Mouse (Mus musculus): ENCODE results near the gene Lcp1. TPM values are rescaled to one million over a fixed set of nuclear protein-coding genes. Genes with fewer than 3 reads are reported as not detected.
"Not testable (repeated sequence)": the region's sequence is repeated elsewhere in the genome, so short reads cannot be mapped to it uniquely, and the experiment has no call there.

Lcp1 gene
- 8.3 and 18.9 TPM in 2 replicates for polyA plus RNA-seq (2014; fragmentation: Nextera tagmentation; extraction: Ambion mirVana)

DNA sequence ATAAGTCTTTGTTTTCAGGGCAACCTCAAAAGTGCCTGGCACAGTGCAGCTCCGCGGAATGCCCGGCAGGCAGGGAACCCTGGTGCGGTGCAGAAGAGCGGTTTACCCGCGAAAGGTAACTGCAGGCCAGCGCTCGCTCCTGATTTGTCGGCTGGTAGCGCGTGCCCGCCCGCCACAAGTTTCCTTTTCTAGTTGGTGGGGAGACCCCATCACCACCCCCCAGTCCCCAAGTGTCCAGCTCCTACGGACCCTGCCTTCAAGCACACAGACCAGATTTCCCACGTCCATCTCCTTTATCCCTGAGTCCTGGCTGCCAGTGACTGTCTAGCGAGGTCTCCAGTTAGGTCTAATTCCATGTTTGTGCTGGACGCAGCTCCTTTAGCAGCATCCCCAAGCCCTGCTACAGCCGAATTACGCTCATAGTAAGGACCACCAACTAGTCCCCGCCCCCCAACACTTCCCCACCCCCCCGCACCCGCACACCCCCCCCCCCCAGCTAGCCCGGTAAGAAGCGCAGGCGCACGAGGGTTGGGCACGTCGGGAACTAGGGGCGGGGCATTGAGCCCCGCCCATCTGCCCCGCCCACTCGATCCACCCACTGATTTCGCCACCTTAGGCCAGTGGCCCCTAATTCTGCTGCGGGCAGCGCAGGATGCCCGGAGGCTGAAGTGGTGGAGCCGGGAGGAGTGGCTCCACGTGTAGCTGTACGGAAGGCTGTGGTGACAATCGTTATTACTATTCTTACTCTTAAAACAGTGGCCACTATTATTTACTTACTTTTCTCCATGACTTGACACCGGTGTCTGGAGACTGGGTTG, at the start of gene Lcp1, which contains the start of gene Lrrc63:
Lcp1 (plus strand) TSS at position 601 of the 818 bp plus-strand sequence.
Lrrc63 (minus strand) TSS at position 381 of the 818 bp plus-strand sequence.
- ATAC-seq (ENCODE audit: low read depth): peak; percentile 92
- no peaks in the 10 kb centered on the region for H3K9me3 ChIP-seq (ENCODE audit: control insufficient read depth, low read length)
- H3K4me2 ChIP-seq (ENCODE audit: low read depth, low read length): peak within 1 kb of the TSS; percentile 78
- peak within 1 kb of the TSS; percentile 50 for H3K9ac ChIP-seq (replicated peaks; ENCODE audit: low read depth, low read length)
- peaks cover 2% of the 10 kb centered on the region; the same call in 1 of the 2 replicates for H3K27me3 ChIP-seq (ENCODE audit: control insufficient read depth, insufficient read depth, low read length)
- no peak within 1 kb of the TSS for H3K27ac ChIP-seq (ENCODE audit: low read depth, low read length)
- peak within 1 kb of the TSS; percentile 53 for H3K4me3 ChIP-seq (ENCODE audit: low read depth, low read length)
- WGBS: under 1% methylated on average over 41 of the region's 42 CpGs
- no peaks in the 10 kb centered on the region for H3K36me3 ChIP-seq (ENCODE audit: control insufficient read depth, insufficient read depth, low read length)
- H3K4me1 ChIP-seq (ENCODE audit: control insufficient read depth, insufficient read depth, low read length): 0 out of 2 replicates have a peak, but pooled peaks cover 3% of the 10 kb centered on the region

DNA sequence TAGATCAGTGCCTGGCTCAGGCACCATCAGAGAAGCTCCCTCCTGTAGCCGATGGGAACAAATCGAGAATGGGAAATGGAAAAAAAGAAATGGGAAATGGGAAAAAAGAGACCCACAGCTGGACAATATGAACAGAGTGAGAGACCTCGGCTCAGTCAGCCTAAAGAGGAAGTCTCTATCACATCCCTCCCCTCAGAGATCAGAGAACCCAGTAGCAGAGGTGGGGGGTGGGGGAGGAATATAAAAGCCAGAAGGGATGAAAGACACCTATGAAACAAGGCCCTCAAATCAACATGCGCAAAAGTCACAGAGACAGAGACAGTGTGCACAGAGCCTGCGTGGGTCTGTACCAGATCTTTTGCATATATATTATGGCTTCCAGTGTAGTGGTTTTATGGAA, 27.9 kb upstream of the Lcp1 start:
- Histone ChIP-seq H3K9ac (replicated peaks; ENCODE audit: low read depth, low read length) (no peak overlapping the region), H3K4me2 (ENCODE audit: low read depth, low read length) (no peak overlapping the region), H3K4me1 (ENCODE audit: control insufficient read depth, insufficient read depth, low read length) (no peaks in the 10 kb centered on the region), H3K27ac (ENCODE audit: low read depth, low read length) (no peak overlapping the region), H3K4me3 (ENCODE audit: low read depth, low read length) (no peak overlapping the region), H3K27me3 (ENCODE audit: control insufficient read depth, insufficient read depth, low read length) (no peaks in the 10 kb centered on the region), H3K36me3 (ENCODE audit: control insufficient read depth, insufficient read depth, low read length) (no peaks in the 10 kb centered on the region), H3K9me3 (ENCODE audit: control insufficient read depth, low read length) (no peaks in the 10 kb centered on the region)
- no peak for ATAC-seq (ENCODE audit: low read depth)
- WGBS: 92% methylated on average over 5 of the region's 5 CpGs

DNA sequence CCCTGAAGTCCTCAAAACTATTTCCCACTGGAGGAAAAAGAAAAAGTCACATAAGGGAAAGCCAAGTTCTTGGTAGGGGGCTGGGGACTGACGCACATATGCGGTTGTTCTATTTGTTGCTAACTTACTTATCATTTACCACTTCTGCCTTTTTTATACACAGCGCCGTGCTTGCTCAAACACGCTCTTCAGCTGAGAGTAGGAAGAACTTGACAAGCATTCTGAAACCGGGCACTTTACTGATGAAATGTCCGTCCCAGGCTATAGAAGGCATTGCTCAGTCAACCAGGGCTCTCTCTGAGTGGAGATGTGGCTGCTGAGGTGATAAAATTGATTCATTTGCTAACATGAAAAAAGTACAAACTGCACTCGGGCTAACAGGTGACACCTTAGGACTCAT, 9.2 kb upstream of the Lcp1 start:
- 84% methylated on average over 8 of the region's 8 CpGs for WGBS
- no peak overlapping the region for H3K27ac ChIP-seq (ENCODE audit: low read depth, low read length)
- H3K27me3 ChIP-seq (ENCODE audit: control insufficient read depth, insufficient read depth, low read length): no peaks in the 10 kb centered on the region
- no peak overlapping the region for H3K9ac ChIP-seq (replicated peaks; ENCODE audit: low read depth, low read length)
- ATAC-seq (ENCODE audit: low read depth): no peak
- no peak overlapping the region for H3K4me3 ChIP-seq (ENCODE audit: low read depth, low read length)
- no peaks in the 10 kb centered on the region for H3K36me3 ChIP-seq (ENCODE audit: control insufficient read depth, insufficient read depth, low read length)
- H3K4me2 ChIP-seq (ENCODE audit: low read depth, low read length): no peak overlapping the region
- no peaks in the 10 kb centered on the region for H3K4me1 ChIP-seq (ENCODE audit: control insufficient read depth, insufficient read depth, low read length)
- H3K9me3 ChIP-seq (ENCODE audit: control insufficient read depth, low read length): no peaks in the 10 kb centered on the region

DNA sequence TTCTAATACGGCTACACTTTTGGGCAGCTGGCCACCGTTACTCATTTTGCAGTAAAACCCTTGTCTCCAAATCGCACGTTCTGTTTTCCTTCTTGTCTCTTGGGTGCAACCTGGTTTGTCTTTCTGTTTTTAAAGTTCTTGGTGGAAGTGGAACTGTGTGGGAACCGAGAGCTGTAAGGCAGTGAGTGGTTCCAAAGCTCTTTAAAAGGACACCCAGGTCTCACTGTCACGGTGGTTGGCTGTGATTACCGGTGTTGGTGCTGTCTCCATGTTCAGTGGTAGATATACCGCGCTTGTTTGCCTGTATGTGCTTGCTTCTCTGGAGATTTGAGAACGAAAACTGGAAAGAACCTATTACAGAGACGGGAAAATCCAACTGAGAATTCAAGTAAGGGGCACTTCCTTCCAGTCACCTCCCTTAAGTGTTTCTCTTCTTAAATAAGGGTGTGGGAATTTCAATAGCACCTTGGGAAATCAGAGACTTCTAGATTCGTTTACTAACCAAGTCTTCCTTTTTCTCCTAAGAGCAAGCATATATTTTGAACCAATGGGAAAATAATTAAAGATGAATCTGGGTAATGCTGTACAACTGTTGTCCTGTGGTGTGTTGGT, 529 bp downstream of the Lcp1 start:
- peak overlapping the region; percentile 78 for H3K4me2 ChIP-seq (ENCODE audit: low read depth, low read length)
- H3K9me3 ChIP-seq (ENCODE audit: control insufficient read depth, low read length): no peaks in the 10 kb centered on the region
- no peaks in the 10 kb centered on the region for H3K36me3 ChIP-seq (ENCODE audit: control insufficient read depth, insufficient read depth, low read length)
- peaks cover 2% of the 10 kb centered on the region; the same call in 1 of the 2 replicates for H3K27me3 ChIP-seq (ENCODE audit: control insufficient read depth, insufficient read depth, low read length)
- no peak overlapping the region for H3K27ac ChIP-seq (ENCODE audit: low read depth, low read length)
- 0 out of 2 replicates have a peak, but pooled peaks cover 3% of the 10 kb centered on the region for H3K4me1 ChIP-seq (ENCODE audit: control insufficient read depth, insufficient read depth, low read length)
- H3K9ac ChIP-seq (replicated peaks; ENCODE audit: low read depth, low read length): no peak overlapping the region
- 0 out of 2 replicates have a peak, but pooled peaks have one; percentile 6 for ATAC-seq (ENCODE audit: low read depth)
- WGBS: 6% methylated on average over 12 of the region's 12 CpGs
- H3K4me3 ChIP-seq (ENCODE audit: low read depth, low read length): peak overlapping the region; percentile 53

DNA sequence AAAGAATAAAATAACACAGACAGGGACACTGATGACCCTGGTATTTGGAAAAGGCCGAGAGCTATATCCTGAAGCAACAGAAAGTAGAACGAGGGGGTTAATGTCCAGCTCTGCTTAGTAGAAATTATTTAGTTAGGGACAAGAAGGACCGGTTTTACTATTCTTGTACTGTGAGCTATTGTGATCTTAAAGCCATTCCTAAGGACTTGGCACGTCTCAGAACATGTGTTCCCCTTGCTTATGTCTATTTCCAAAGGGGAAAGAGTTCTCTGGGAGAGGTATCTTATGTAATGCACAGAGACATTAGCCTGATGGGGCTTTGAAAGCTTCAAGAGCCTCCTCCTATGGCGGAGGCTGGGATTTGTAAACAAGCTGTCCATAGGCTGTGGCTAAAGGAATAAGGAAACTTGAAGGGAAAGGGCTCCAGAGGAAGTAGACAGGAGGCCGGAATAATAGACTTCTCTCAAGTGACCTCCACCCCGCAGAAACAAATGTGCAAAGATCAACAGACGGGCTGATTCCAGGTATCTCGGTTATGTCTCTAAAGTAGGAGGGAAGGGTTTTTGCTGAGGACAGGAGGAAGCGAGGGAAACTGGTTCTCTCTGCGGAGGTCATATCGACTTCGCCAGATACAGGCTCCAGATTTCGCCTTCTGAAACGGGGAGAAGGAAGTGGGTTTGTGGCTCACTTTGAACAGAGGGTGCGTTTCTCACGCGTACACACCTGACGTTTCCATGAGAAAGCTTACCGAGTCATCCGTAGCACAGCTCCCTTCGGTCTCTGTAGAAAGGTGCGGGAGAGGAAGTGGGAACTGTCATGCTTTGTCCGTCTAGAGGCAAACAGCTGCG, 5.4 kb downstream of the Lcp1 start:
- Histone ChIP-seq H3K27ac (ENCODE audit: low read depth, low read length) (no peak overlapping the region), H3K4me3 (ENCODE audit: low read depth, low read length) (no peak overlapping the region), H3K4me2 (ENCODE audit: low read depth, low read length) (no peak overlapping the region), H3K4me1 (ENCODE audit: control insufficient read depth, insufficient read depth, low read length) (no peaks in the 10 kb centered on the region), H3K9ac (replicated peaks; ENCODE audit: low read depth, low read length) (no peak overlapping the region), H3K27me3 (ENCODE audit: control insufficient read depth, insufficient read depth, low read length) (peaks cover 2% of the 10 kb centered on the region; the same call in 1 of the 2 replicates), H3K36me3 (ENCODE audit: control insufficient read depth, insufficient read depth, low read length) (no peaks in the 10 kb centered on the region), H3K9me3 (ENCODE audit: control insufficient read depth, low read length) (no peaks in the 10 kb centered on the region)
- ATAC-seq (ENCODE audit: low read depth): no peak
- 82% methylated on average over 25 of the region's 25 CpGs for WGBS

DNA sequence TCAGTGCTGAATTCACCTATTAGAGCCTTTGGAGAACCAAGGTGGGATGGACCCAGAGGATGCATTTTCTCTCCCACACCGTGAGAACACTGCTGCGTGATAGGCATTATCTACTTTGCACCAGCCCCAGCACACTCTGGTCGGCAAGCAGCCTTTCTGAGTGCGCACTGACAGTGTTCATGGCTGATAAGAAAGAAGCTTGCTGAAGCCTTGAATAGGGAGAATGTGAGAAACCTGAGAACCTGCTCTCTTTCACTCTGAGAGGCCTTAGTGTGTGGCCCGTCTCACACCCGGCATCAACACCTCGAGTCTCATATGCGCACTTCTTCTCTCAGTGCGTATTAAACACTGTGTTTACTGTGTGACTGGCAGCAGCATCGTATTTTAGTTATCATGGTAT, 7.6 kb downstream of the Lcp1 start:
- Histone ChIP-seq H3K9ac (replicated peaks; ENCODE audit: low read depth, low read length) (no peak overlapping the region), H3K4me3 (ENCODE audit: low read depth, low read length) (no peak overlapping the region), H3K4me2 (ENCODE audit: low read depth, low read length) (no peak overlapping the region), H3K4me1 (ENCODE audit: control insufficient read depth, insufficient read depth, low read length) (no peaks in the 10 kb centered on the region), H3K27ac (ENCODE audit: low read depth, low read length) (no peak overlapping the region), H3K9me3 (ENCODE audit: control insufficient read depth, low read length) (no peaks in the 10 kb centered on the region), H3K27me3 (ENCODE audit: control insufficient read depth, insufficient read depth, low read length) (no peaks in the 10 kb centered on the region), H3K36me3 (ENCODE audit: control insufficient read depth, insufficient read depth, low read length) (no peaks in the 10 kb centered on the region)
- WGBS: 87% methylated on average over 10 of the region's 10 CpGs
- ATAC-seq (ENCODE audit: low read depth): no peak

DNA sequence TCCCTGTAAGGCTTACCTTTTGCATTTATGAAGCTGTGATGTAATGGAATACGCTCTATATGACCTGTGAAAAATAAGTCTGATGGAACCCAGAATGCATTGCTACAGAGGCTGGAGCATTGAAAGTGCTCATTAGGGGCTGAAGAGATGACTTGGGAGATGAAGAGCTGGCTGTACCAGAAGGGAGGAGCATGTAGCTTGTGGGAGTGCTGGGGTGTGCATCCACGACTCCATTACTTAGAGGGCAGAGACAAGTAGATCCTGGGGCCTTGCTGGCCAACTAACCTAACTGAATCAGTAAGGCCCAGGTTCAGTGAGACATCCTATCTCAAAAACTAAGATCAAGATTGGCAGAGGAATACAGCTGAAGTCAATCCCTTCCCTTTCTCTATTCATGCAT, 8.3 kb downstream of the Lcp1 start:
- H3K27ac ChIP-seq (ENCODE audit: low read depth, low read length): no peak overlapping the region
- H3K9me3 ChIP-seq (ENCODE audit: control insufficient read depth, low read length): no peaks in the 10 kb centered on the region
- ATAC-seq (ENCODE audit: low read depth): no peak
- no peak overlapping the region for H3K4me2 ChIP-seq (ENCODE audit: low read depth, low read length)
- H3K4me1 ChIP-seq (ENCODE audit: control insufficient read depth, insufficient read depth, low read length): no peaks in the 10 kb centered on the region
- WGBS: 93% methylated on average over 2 of the region's 2 CpGs
- H3K36me3 ChIP-seq (ENCODE audit: control insufficient read depth, insufficient read depth, low read length): no peaks in the 10 kb centered on the region
- no peaks in the 10 kb centered on the region for H3K27me3 ChIP-seq (ENCODE audit: control insufficient read depth, insufficient read depth, low read length)
- no peak overlapping the region for H3K4me3 ChIP-seq (ENCODE audit: low read depth, low read length)
- H3K9ac ChIP-seq (replicated peaks; ENCODE audit: low read depth, low read length): no peak overlapping the region

DNA sequence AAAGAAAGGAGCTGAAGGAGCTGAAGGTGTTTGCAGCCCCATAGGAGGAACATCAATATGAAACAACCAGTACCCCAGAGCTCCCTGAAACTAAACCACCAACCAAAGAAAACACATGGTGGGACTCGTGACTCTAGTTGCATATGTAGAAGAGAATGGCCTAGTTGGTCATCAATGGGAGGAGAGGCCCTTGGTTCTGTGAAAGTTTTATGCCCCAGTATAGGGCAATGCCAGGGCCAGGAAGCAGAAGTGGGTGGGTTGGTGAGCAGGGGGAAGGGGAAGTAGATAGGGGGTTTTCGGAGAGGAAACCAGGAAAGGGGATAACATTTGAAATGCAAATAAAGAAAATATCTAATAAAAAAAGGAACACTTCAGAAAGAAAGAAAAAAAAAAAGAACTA, 16.8 kb downstream of the Lcp1 start:
- H3K4me3 ChIP-seq (ENCODE audit: low read depth, low read length); H3K9ac ChIP-seq (replicated peaks; ENCODE audit: low read depth, low read length); H3K27ac ChIP-seq (ENCODE audit: low read depth, low read length); H3K4me2 ChIP-seq (ENCODE audit: low read depth, low read length); ATAC-seq (ENCODE audit: low read depth); H3K36me3 ChIP-seq (ENCODE audit: control insufficient read depth, insufficient read depth, low read length); H3K27me3 ChIP-seq (ENCODE audit: control insufficient read depth, insufficient read depth, low read length); H3K4me1 ChIP-seq (ENCODE audit: control insufficient read depth, insufficient read depth, low read length); H3K9me3 ChIP-seq (ENCODE audit: control insufficient read depth, low read length): not testable (repeated sequence)
- 83% methylated on average over 2 of the region's 2 CpGs for WGBS
